Mouse (Mus musculus): ENCODE measurements around the gene Fa2h. TPM values are rescaled to one million over a fixed set of nuclear protein-coding genes. Genes with fewer than 3 reads are reported as not detected.
A peak's percentile ranks its signal among the peaks of the same experiment; 100 is the strongest.

Fa2h gene
- 0.10 TPM in 1 of 2 replicates, not detected in the other for polyA plus RNA-seq (2016; fragmentation: Nextera tagmentation; extraction: Ambion mirVana)

DNA sequence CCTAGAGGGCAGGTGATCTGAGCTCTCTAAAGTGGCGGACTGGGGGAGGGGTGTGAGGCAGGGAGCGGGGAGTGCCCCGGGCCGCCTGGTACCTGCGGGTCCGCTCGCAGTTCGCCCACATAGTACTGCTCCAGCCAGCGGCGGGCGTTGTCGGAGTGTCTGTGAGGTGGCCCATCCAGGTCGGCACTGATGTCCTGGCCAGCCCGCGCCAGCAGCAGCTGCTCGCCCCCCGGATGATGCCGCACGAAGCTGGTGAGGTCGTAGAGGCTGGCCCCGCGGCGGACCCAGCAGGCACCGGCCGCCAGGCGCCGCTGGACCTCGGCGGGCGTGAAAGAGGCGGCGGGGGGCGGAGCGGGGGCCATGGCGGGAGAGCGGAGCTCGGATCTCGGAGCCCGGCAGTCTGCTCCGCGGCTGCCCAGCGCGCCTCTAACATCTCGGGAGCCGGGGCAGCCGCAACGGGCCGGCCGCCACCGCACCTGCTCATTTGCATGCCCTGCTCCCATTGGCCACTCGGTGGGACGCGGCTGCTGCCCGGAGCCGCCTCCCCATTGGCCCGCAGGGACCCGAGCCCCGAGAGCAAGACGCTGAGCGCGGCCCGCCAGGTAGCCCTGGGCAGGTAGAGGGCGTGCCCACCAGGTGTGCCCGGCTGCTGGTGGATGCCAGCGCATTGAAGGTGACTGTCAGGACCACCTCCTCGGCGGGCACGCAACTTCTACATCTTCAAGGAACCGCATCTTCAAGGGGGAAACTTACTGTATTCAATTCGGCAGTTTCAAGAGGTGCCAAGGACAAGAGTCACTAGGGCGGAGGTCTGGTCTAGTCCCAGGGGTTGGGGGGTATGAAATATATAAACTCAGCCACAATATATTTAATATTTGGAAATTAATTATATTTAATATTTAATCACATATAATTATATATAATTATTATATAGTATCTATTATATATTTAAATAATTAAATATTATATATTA, at the start of gene Fa2h:
Gene Fa2h, minus strand, starts transcription at position 434 of the 973 bp plus-strand sequence.
- peak; percentile 96 for ATAC-seq (ENCODE audit: insufficient number of reproducible peaks, insufficient read depth, low FRiP score, low TSS enrichment)
- Histone ChIP-seq H3K36me3 (no peaks in the 10 kb centered on the region), H3K9me3 (no peaks in the 10 kb centered on the region), H3K4me3 (peak within 1 kb of the TSS; percentile 44), H3K9ac (no peak within 1 kb of the TSS; the same call in 1 of the 2 replicates), H3K27ac (no peak within 1 kb of the TSS), H3K4me1 (peaks cover 12% of the 10 kb centered on the region), H3K4me2 (replicated peaks) (peak within 1 kb of the TSS; percentile 87), H3K27me3 (peaks cover 48% of the 10 kb centered on the region)
- WGBS, result under 1% methylated on average over 69 of the region's 71 CpGs

DNA sequence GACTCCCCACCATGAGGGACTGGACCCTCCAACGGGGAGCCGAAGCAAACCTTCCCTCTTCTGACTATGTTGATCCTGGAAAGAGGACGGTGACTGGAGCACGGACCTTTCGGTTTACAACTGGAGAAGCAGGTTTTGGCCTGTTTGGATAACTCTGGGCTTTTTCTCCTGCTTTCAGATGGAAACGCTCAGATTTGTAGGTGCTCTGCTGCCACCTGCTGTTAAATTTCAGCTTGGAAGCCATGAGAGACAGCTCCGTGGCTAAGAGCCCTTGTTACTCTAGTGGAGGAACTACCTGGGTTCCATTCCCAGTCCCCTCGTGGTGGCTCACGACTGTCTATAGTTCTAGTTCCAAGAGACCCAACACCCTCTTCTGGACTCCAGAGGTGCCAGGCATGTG, 45.6 kb upstream of the Fa2h start:
- ATAC-seq (ENCODE audit: insufficient number of reproducible peaks, insufficient read depth, low FRiP score, low TSS enrichment), result no peak
- H3K4me2 ChIP-seq (replicated peaks), result no peak overlapping the region
- 21% methylated on average over 9 of the region's 9 CpGs for WGBS

DNA sequence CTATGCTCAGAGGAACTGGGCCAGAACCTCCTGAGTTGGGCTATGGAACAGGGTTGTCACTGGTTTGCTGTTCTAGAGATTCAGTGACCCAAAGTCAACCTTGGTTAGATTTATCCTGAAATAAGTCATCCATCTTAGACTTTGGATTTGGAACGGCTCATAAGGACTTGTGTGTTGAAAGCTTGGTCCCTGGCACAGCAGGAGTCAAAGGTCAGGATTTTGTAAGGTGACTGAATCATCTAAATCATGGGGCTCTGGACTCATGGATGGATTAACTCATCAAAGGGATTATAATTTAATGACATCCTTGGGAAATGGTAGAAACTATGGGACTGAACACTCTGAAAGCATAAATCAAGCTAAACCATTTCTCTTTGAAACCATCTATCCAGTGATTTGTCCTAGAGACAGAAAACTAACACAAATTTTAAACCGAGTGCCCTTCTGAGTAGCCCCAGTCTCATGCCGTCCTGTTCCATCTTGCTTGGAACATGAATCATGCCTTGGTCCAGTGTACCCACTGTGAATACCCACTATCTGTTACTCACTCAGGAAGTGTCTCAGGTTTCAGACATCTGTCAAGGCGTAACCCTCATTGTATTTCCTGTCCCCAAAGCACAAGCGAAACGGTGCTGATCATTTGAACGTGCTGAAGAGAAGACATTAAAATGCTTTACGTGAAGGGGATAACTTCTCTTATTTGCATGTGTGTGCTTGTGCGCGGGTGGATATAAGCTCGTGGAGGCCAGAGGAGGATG, 41.6 kb upstream of the Fa2h start:
- WGBS, result 62% methylated on average over 11 of the region's 11 CpGs

More for the DNA sequence above, 45.6 kb upstream of the Fa2h start:
- H3K9me3 ChIP-seq, result no peaks in the 10 kb centered on the region
- no peaks in the 10 kb centered on the region for H3K36me3 ChIP-seq
- H3K27me3 ChIP-seq, result no peaks in the 10 kb centered on the region
- no peak overlapping the region for H3K4me3 ChIP-seq
- no peaks in the 10 kb centered on the region for H3K4me1 ChIP-seq
- H3K27ac ChIP-seq, result no peak overlapping the region
- H3K9ac ChIP-seq, result no peak overlapping the region

DNA sequence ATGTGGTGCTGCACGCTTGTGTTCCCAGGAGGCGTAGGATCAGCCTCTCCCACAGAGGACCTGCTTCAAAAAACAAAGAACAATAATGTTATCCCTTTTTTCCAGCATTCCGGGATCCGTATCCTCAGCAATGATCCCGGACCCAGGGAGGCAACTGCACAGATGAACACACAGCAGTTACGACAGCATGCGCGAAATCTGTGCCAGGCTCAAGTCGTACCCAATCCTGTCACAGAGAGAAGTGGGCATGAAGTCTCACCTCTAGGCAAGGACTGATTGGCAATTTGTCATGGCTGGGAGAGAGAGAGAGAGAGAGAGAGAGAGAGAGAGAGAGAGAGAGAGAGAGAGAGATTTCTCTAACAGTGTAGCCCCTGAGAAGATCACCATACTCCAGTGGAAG, 31.0 kb upstream of the Fa2h start:
- Histone ChIP-seq H3K36me3 (no peaks in the 10 kb centered on the region), H3K4me3 (no peak overlapping the region), H3K27ac (no peak overlapping the region), H3K9me3 (no peaks in the 10 kb centered on the region), H3K4me2 (replicated peaks) (no peak overlapping the region), H3K4me1 (no peaks in the 10 kb centered on the region), H3K27me3 (no peaks in the 10 kb centered on the region), H3K9ac (no peak overlapping the region)
- WGBS, result 91% methylated on average over 9 of the region's 9 CpGs
- no peak for ATAC-seq (ENCODE audit: insufficient number of reproducible peaks, insufficient read depth, low FRiP score, low TSS enrichment)

More for the DNA sequence above, 41.6 kb upstream of the Fa2h start:
- Histone ChIP-seq H3K36me3 (no peaks in the 10 kb centered on the region), H3K4me1 (no peaks in the 10 kb centered on the region), H3K27ac (no peak overlapping the region), H3K9ac (no peak overlapping the region), H3K27me3 (no peaks in the 10 kb centered on the region), H3K9me3 (no peaks in the 10 kb centered on the region), H3K4me2 (replicated peaks) (no peak overlapping the region), H3K4me3 (no peak overlapping the region)
- no peak for ATAC-seq (ENCODE audit: insufficient number of reproducible peaks, insufficient read depth, low FRiP score, low TSS enrichment)

DNA sequence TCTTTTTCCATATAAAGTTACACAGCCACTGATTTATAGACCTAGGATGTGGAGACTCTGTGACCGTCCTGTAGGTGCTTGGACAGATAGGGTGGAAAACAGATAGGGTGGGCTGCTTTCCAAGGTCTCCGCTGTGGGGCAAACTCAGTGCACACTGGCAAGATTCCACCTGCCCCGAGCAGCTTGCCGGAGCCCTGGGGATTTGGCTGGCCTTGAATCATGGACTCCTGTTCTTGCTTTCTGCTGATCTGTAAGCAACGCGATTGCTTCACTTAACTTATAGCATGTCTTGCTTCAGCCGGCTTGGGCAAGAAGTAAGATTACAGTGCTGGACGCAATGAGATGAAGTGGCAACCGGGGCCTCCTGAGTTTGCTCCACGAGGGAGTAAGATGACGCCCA, 30.6 kb upstream of the Fa2h start:
- Histone ChIP-seq H3K9ac (no peak overlapping the region), H3K27ac (no peak overlapping the region), H3K4me2 (replicated peaks) (no peak overlapping the region), H3K9me3 (no peaks in the 10 kb centered on the region), H3K36me3 (no peaks in the 10 kb centered on the region), H3K27me3 (no peaks in the 10 kb centered on the region), H3K4me1 (no peaks in the 10 kb centered on the region), H3K4me3 (no peak overlapping the region)
- WGBS, result 84% methylated on average over 11 of the region's 11 CpGs
- no peak for ATAC-seq (ENCODE audit: insufficient number of reproducible peaks, insufficient read depth, low FRiP score, low TSS enrichment)

DNA sequence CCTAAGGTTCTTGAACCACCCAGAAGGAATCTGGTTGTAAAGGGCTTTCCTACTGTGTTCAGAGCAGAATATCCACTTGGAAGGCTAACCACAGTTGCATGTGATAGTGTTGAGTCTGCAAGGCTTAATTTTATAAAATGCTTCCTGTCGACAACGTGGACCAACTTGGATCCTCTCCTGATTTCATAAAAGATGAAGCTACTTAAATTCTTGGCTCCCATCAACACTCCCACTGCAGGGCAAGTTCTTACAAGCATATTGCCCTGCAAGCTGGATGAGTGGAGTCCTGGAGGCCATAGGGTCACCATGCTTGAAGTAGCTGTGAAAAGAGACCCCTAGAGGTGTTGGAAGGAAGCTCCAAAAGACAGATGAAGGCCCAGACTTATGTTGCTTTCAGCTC, 29.0 kb upstream of the Fa2h start:
- H3K36me3 ChIP-seq, result no peaks in the 10 kb centered on the region
- no peak overlapping the region for H3K27ac ChIP-seq
- no peaks in the 10 kb centered on the region for H3K9me3 ChIP-seq
- no peaks in the 10 kb centered on the region for H3K4me1 ChIP-seq
- no peak for ATAC-seq (ENCODE audit: insufficient number of reproducible peaks, insufficient read depth, low FRiP score, low TSS enrichment)
- H3K4me3 ChIP-seq, result no peak overlapping the region
- WGBS, result 86% methylated on average over 2 of the region's 2 CpGs
- H3K9ac ChIP-seq, result no peak overlapping the region
- no peaks in the 10 kb centered on the region for H3K27me3 ChIP-seq
- no peak overlapping the region for H3K4me2 ChIP-seq (replicated peaks)

DNA sequence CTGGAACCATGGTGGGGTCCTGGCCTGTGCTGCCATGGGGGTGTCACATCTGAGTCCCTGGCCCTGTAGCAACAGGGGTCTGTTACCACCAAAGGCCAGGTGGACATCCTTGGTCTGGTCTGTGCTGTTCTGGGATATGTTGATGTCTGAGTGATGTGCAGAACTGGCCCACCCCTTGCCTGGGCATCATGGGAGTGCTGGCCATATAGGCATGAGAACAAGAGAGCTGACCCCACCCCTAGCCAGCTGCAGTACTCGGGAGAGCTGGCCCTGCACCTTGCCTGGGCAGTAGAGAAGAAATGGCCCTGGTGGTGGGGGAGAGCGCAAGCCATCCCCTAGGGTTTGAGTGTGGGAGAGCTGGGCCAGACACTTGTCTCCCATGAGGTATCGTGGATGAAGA, 25.5 kb upstream of the Fa2h start:
- Histone ChIP-seq H3K9me3 (no peaks in the 10 kb centered on the region), H3K4me3 (no peak overlapping the region), H3K27me3 (no peaks in the 10 kb centered on the region), H3K27ac (no peak overlapping the region), H3K4me1 (no peaks in the 10 kb centered on the region), H3K4me2 (replicated peaks) (no peak overlapping the region), H3K9ac (no peak overlapping the region), H3K36me3 (no peaks in the 10 kb centered on the region)
- ATAC-seq (ENCODE audit: insufficient number of reproducible peaks, insufficient read depth, low FRiP score, low TSS enrichment), result 0 out of 2 replicates have a peak, but pooled peaks have one; percentile 41
- WGBS, result 67% methylated on average over 3 of the region's 3 CpGs

DNA sequence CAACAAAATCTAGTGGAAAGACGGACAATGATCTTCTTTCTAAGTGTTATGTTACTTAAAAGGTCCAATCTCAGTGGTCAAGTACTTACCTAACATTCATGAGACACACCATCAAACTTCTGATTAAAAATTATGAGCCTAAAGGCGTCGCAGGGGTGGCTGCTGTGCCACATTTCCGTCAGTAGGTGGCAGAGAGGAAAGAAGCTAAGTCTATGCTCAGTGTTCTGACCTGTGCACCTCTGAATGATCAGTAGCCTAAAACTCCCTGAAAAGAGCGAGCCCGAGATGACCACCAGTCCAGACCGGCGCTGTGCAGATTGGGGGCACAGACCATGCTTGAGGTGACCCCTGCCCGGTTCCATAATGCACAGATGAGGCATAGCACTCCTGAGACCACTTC, 25.0 kb upstream of the Fa2h start:
- 33% methylated on average over 9 of the region's 9 CpGs for WGBS
- no peak for ATAC-seq (ENCODE audit: insufficient number of reproducible peaks, insufficient read depth, low FRiP score, low TSS enrichment)

DNA sequence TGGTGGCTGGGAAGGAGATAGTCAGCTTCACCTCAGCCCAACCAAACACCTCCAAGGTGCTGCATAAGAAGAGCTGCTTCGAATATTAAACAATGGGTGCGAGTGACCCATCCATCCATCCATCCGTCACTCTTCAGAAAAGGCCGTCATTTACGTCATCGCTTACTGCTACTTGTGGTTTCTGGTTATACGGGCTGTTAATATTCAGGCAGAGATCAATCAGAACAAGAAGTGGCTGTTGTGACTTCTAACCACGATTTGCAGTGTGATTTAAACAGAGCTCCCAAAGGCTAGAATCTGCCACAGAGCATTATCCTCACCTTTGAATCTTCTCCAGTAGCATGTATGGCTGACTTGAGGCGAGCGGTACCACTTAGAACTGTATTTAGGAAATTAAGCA, 23.6 kb upstream of the Fa2h start:
- Histone ChIP-seq H3K9me3 (no peaks in the 10 kb centered on the region), H3K4me1 (no peaks in the 10 kb centered on the region), H3K27me3 (no peaks in the 10 kb centered on the region), H3K4me3 (no peak overlapping the region), H3K4me2 (replicated peaks) (no peak overlapping the region), H3K36me3 (no peaks in the 10 kb centered on the region), H3K27ac (no peak overlapping the region), H3K9ac (no peak overlapping the region)
- 88% methylated on average over 10 of the region's 10 CpGs for WGBS
- ATAC-seq (ENCODE audit: insufficient number of reproducible peaks, insufficient read depth, low FRiP score, low TSS enrichment), result no peak

More for the DNA sequence above, 25.0 kb upstream of the Fa2h start:
- no peaks in the 10 kb centered on the region for H3K27me3 ChIP-seq
- H3K9ac ChIP-seq, result no peak overlapping the region
- H3K4me1 ChIP-seq, result no peaks in the 10 kb centered on the region
- H3K27ac ChIP-seq, result no peak overlapping the region
- H3K9me3 ChIP-seq, result no peaks in the 10 kb centered on the region
- no peaks in the 10 kb centered on the region for H3K36me3 ChIP-seq
- H3K4me2 ChIP-seq (replicated peaks), result no peak overlapping the region
- H3K4me3 ChIP-seq, result no peak overlapping the region

DNA sequence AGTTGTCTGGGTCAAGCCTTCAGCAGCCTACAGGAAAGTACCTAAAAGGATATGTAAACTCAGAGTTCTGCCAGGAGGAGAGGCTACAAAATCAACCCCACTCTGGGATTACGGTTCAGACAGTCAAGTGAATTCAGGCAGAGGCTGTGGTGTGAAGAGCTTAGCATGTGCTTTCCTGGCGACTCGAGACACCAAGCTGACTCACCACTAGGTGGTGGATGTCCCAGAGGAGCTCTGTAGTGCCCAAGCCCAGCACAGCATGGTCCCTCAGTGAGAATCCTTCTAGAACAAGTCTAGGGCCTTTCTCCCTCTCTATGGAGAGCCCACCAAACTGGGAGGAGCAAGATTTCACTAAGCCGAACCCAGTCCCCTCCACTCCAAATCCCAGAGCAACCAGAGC, 9.8 kb upstream of the Fa2h start:
- Histone ChIP-seq H3K9me3 (no peaks in the 10 kb centered on the region), H3K4me3 (no peak overlapping the region), H3K9ac (no peak overlapping the region), H3K4me2 (replicated peaks) (no peak overlapping the region), H3K4me1 (no peaks in the 10 kb centered on the region), H3K27ac (no peak overlapping the region), H3K36me3 (no peaks in the 10 kb centered on the region), H3K27me3 (no peaks in the 10 kb centered on the region)
- 41% methylated on average over 4 of the region's 4 CpGs for WGBS
- no peak for ATAC-seq (ENCODE audit: insufficient number of reproducible peaks, insufficient read depth, low FRiP score, low TSS enrichment)

DNA sequence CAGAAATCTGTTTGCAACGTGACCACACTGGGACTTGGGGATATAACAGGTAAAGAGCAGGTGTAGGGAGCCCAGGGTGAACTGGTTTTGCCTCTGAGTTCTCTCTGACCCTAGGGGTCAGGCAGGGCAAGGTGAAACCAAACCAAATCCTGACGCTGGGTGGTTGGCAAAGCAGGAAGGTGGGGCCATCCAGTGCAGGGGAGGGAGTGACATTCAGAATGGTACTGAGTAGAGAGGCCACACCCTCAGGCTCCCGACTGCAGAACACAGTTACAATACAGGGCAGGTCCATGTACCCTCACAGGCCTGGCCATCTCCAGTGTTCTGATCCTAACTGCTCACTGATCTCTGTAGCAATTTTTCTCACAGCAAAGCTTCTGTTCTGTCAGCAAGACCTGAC, 2.4 kb downstream of the Fa2h start:
- Histone ChIP-seq H3K27ac (no peak overlapping the region), H3K9me3 (no peaks in the 10 kb centered on the region), H3K36me3 (no peaks in the 10 kb centered on the region), H3K27me3 (peaks cover 45% of the 10 kb centered on the region), H3K4me1 (peaks cover 12% of the 10 kb centered on the region), H3K4me2 (replicated peaks) (no peak overlapping the region), H3K4me3 (no peak overlapping the region), H3K9ac (no peak overlapping the region)
- no peak for ATAC-seq (ENCODE audit: insufficient number of reproducible peaks, insufficient read depth, low FRiP score, low TSS enrichment)
- 27% methylated on average over 3 of the region's 3 CpGs for WGBS

DNA sequence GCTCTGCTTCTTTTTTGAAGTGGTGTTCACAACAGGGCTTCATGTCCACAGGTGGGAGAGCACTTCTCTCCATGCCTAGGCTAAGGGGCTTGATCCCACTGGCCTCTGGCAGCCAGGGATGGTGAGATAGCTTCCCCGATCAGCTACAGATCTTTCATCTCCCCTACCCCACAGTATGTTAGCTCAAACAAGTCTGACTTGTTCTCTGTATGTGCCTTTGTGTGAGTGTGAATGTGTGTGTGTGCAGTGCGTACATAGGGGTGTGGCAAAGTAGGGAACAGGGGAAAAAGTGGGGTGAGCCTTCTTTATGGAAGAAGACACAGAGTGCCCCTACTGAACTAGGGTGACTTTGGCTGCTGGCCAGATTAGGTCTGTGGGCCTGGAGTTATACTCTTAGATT, 2.8 kb downstream of the Fa2h start:
- Histone ChIP-seq H3K9ac (no peak overlapping the region), H3K27me3 (peaks cover 44% of the 10 kb centered on the region), H3K4me2 (replicated peaks) (no peak overlapping the region), H3K36me3 (no peaks in the 10 kb centered on the region), H3K27ac (no peak overlapping the region), H3K4me1 (peaks cover 12% of the 10 kb centered on the region), H3K4me3 (no peak overlapping the region), H3K9me3 (no peaks in the 10 kb centered on the region)
- no peak for ATAC-seq (ENCODE audit: insufficient number of reproducible peaks, insufficient read depth, low FRiP score, low TSS enrichment)
- 70% methylated on average over 2 of the region's 2 CpGs for WGBS
